Mouse (Mus musculus): ENCODE data around the gene Dmwd. TPM values are rescaled to one million over a fixed set of nuclear protein-coding genes. Genes with fewer than 3 reads are reported as not detected.
A peak's percentile ranks its signal among the peaks of the same experiment; 100 is the strongest.

Gene Dmwd
- polyA plus RNA-seq, 1 experiment from 2014 or later: 26.0 TPM

- Histone ChIP-seq H3K4me2 (no peak overlapping the region), H3K4me3 (no peak overlapping the region), H3K27me3 (peaks cover 21% of the 10 kb centered on the region), H3K9ac (no peak overlapping the region), H3K36me3 (no peaks in the 10 kb centered on the region), H3K9me3 (no peaks in the 10 kb centered on the region), H3K27ac (replicated peaks) (no peak overlapping the region), H3K4me1 (replicated peaks) (peaks cover 43% of the 10 kb centered on the region)
- ATAC-seq (ENCODE audit: low read depth): no peak
Measured at GRCm38 (mm10) chr7:19097863-19098262, 21.8 kb downstream of the Dmwd start.

- no peak overlapping the region for H3K4me2 ChIP-seq
- no peak overlapping the region for H3K27ac ChIP-seq (replicated peaks)
- no peak overlapping the region for H3K4me3 ChIP-seq
- no peaks in the 10 kb centered on the region for H3K9me3 ChIP-seq
- peaks cover 33% of the 10 kb centered on the region for H3K4me1 ChIP-seq (replicated peaks)
- H3K36me3 ChIP-seq: no peaks in the 10 kb centered on the region
- ATAC-seq (ENCODE audit: low read depth): no peak
- no peak overlapping the region for H3K9ac ChIP-seq
- peaks cover 21% of the 10 kb centered on the region for H3K27me3 ChIP-seq
- WGBS: 58% methylated on average over 7 of the region's 7 CpGs
Measured at GRCm38 (mm10) chr7:19098811-19099210, 22.8 kb downstream of the Dmwd start.

- H3K36me3 ChIP-seq: no peaks in the 10 kb centered on the region
- H3K4me3 ChIP-seq: no peak overlapping the region
- H3K27me3 ChIP-seq: peaks cover 11% of the 10 kb centered on the region
- no peak overlapping the region for H3K9ac ChIP-seq
- H3K9me3 ChIP-seq: no peaks in the 10 kb centered on the region
- no peak overlapping the region for H3K4me2 ChIP-seq
- 76% methylated on average over 1 of the region's 1 CpGs for WGBS
- H3K27ac ChIP-seq (replicated peaks): no peak overlapping the region
- ATAC-seq (ENCODE audit: low read depth): no peak
- peaks cover 19% of the 10 kb centered on the region for H3K4me1 ChIP-seq (replicated peaks)
Measured at GRCm38 (mm10) chr7:19100290-19100689, 24.3 kb downstream of the Dmwd start.

GRCm38 (mm10) chr7:19103741-19104140 lies 27.7 kb downstream of the Dmwd start:
- ATAC-seq (ENCODE audit: low read depth): no peak
- H3K27me3 ChIP-seq: no peaks in the 10 kb centered on the region
- no peaks in the 10 kb centered on the region for H3K4me1 ChIP-seq (replicated peaks)
- no peak overlapping the region for H3K4me3 ChIP-seq
- H3K9me3 ChIP-seq: no peaks in the 10 kb centered on the region
- H3K36me3 ChIP-seq: no peaks in the 10 kb centered on the region
- no peak overlapping the region for H3K27ac ChIP-seq (replicated peaks)
- no peak overlapping the region for H3K9ac ChIP-seq
- H3K4me2 ChIP-seq: no peak overlapping the region

GRCm38 (mm10) chr7:19104486-19104885 lies 28.5 kb downstream of the Dmwd start:
- Histone ChIP-seq H3K36me3 (no peaks in the 10 kb centered on the region), H3K27me3 (no peaks in the 10 kb centered on the region), H3K9ac (no peak overlapping the region), H3K4me2 (no peak overlapping the region), H3K27ac (replicated peaks) (no peak overlapping the region), H3K4me1 (replicated peaks) (no peaks in the 10 kb centered on the region), H3K4me3 (no peak overlapping the region), H3K9me3 (no peaks in the 10 kb centered on the region)
- ATAC-seq (ENCODE audit: low read depth): no peak
- WGBS: 75% methylated on average over 2 of the region's 2 CpGs

- Histone ChIP-seq H3K4me2 (no peak overlapping the region), H3K4me3 (no peak overlapping the region), H3K36me3 (no peaks in the 10 kb centered on the region), H3K9ac (no peak overlapping the region), H3K9me3 (no peaks in the 10 kb centered on the region), H3K27ac (replicated peaks) (no peak overlapping the region), H3K4me1 (replicated peaks) (no peaks in the 10 kb centered on the region), H3K27me3 (no peaks in the 10 kb centered on the region)
- 63% methylated on average over 3 of the region's 3 CpGs for WGBS
- ATAC-seq (ENCODE audit: low read depth): no peak
Measured at GRCm38 (mm10) chr7:19107436-19107835, 31.4 kb downstream of the Dmwd start.

GRCm38 (mm10) chr7:19109565-19109964 lies 33.5 kb downstream of the Dmwd start:
- Histone ChIP-seq H3K36me3 (no peaks in the 10 kb centered on the region), H3K4me1 (replicated peaks) (no peaks in the 10 kb centered on the region), H3K9ac (no peak overlapping the region), H3K9me3 (no peaks in the 10 kb centered on the region), H3K27me3 (peaks cover 10% of the 10 kb centered on the region; the same call in 1 of the 2 replicates), H3K4me2 (no peak overlapping the region), H3K4me3 (no peak overlapping the region), H3K27ac (replicated peaks) (no peak overlapping the region)
- ATAC-seq (ENCODE audit: low read depth): no peak
- WGBS: 78% methylated on average over 1 of the region's 1 CpGs

GRCm38 (mm10) chr7:19118028-19118771 lies 42.2 kb downstream of the Dmwd start, which contains the start of gene Gm4969:
Gene Gm4969 (minus strand): TSS chr7:19118368.
- Histone ChIP-seq H3K9me3 (no peaks in the 10 kb centered on the region), H3K4me3 (peak within 1 kb of the TSS; percentile 33), H3K9ac (no peak within 1 kb of the TSS), H3K27ac (replicated peaks) (0 out of 2 replicates have a peak within 1 kb of the TSS, but pooled peaks have one; percentile 10), H3K4me1 (replicated peaks) (peaks cover 26% of the 10 kb centered on the region), H3K4me2 (peak within 1 kb of the TSS; percentile 54), H3K36me3 (no peaks in the 10 kb centered on the region), H3K27me3 (peaks cover 10% of the 10 kb centered on the region; the same call in 1 of the 2 replicates)
- WGBS: 23% methylated on average over 64 of the region's 64 CpGs
- peak; percentile 24; the same call in 1 of the 2 replicates for ATAC-seq (ENCODE audit: low read depth)

- no peak overlapping the region for H3K9ac ChIP-seq
- H3K4me2 ChIP-seq: peak overlapping the region; percentile 84; the same call in 1 of the 2 replicates
- 0 out of 2 replicates have a peak, but pooled peaks cover 4% of the 10 kb centered on the region for H3K27me3 ChIP-seq
- H3K9me3 ChIP-seq: no peaks in the 10 kb centered on the region
- H3K36me3 ChIP-seq: no peaks in the 10 kb centered on the region
- no peak overlapping the region for H3K27ac ChIP-seq (replicated peaks)
- H3K4me3 ChIP-seq: no peak overlapping the region
- ATAC-seq (ENCODE audit: low read depth): peak; percentile 20
- 91% methylated on average over 8 of the region's 8 CpGs for WGBS
- peaks cover 26% of the 10 kb centered on the region for H3K4me1 ChIP-seq (replicated peaks)
Measured at GRCm38 (mm10) chr7:19119083-19119482, 43.1 kb downstream of the Dmwd start.

- H3K4me2 ChIP-seq: peak within 1 kb of the TSS; percentile 84
- 0 out of 2 replicates have a peak, but pooled peaks cover 4% of the 10 kb centered on the region for H3K27me3 ChIP-seq
- H3K4me1 ChIP-seq (replicated peaks): peaks cover 26% of the 10 kb centered on the region
- ATAC-seq (ENCODE audit: low read depth): peak; percentile 94
- H3K27ac ChIP-seq (replicated peaks): peak within 1 kb of the TSS; percentile 66
- no peaks in the 10 kb centered on the region for H3K36me3 ChIP-seq
- H3K4me3 ChIP-seq: peak within 1 kb of the TSS; percentile 58
- WGBS: 3% methylated on average over 34 of the region's 34 CpGs
- H3K9me3 ChIP-seq: no peaks in the 10 kb centered on the region
- peak within 1 kb of the TSS; percentile 80 for H3K9ac ChIP-seq
Measured at GRCm38 (mm10) chr7:19119631-19120429, 43.8 kb downstream of the Dmwd start, which contains the start of gene Fbxo46. Gene Fbxo46 (plus strand): TSS chr7:19119859.

- H3K9me3 ChIP-seq: no peaks in the 10 kb centered on the region
- ATAC-seq (ENCODE audit: low read depth): no peak
- H3K4me3 ChIP-seq: no peak overlapping the region
- H3K4me2 ChIP-seq: no peak overlapping the region
- whole genome bisulfite sequencing: 95% methylated on average over 4 of the region's 4 CpGs
- no peak overlapping the region for H3K9ac ChIP-seq
- H3K27ac ChIP-seq (replicated peaks): no peak overlapping the region
- 0 out of 2 replicates have a peak, but pooled peaks cover 4% of the 10 kb centered on the region for H3K27me3 ChIP-seq
- H3K4me1 ChIP-seq (replicated peaks): peaks cover 26% of the 10 kb centered on the region
- H3K36me3 ChIP-seq: peaks cover 9% of the 10 kb centered on the region; the same call in 1 of the 2 replicates
Measured at GRCm38 (mm10) chr7:19121686-19122085, 45.7 kb downstream of the Dmwd start.

GRCm38 (mm10) chr7:19124713-19125112 lies 48.7 kb downstream of the Dmwd start:
- H3K4me1 ChIP-seq (replicated peaks): peaks cover 20% of the 10 kb centered on the region
- no peaks in the 10 kb centered on the region for H3K9me3 ChIP-seq
- H3K27me3 ChIP-seq: no peaks in the 10 kb centered on the region
- H3K4me2 ChIP-seq: no peak overlapping the region
- ATAC-seq (ENCODE audit: low read depth): no peak
- no peak overlapping the region for H3K4me3 ChIP-seq
- WGBS: 92% methylated on average over 6 of the region's 6 CpGs
- H3K27ac ChIP-seq (replicated peaks): no peak overlapping the region
- peaks cover 9% of the 10 kb centered on the region; the same call in 1 of the 2 replicates for H3K36me3 ChIP-seq
- no peak overlapping the region for H3K9ac ChIP-seq
